Mouse (Mus musculus): ENCODE measurements around the gene Insyn1. TPM values are rescaled to one million over a fixed set of nuclear protein-coding genes. Genes with fewer than 3 reads are reported as not detected.

The Insyn1 gene
- total RNA-seq, 4 experiments from 2014 or later, result 22.5 to 33.7 (median 30.9) TPM

DNA sequence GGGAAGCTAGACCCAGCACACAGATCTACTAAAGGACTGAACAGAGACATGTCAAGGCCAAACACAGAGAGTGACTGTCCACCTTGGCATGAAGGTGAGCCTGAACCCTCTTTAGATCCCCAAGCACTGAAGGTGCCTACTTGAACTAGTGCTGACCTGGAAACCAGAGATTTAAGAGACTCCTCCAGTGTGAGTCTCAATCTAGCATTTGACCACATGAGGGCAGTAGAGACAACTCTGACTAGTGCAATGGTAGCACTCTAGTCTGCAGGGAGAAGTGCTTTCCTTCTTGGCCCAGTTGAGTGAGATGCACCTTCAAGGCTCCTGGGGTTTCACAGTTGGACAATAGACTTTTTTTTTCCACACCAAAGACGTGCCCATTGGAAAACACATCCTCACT, 46.4 kb downstream of the Insyn1 start:
- DNase-seq (ENCODE audit: low spot score), result peak; percentile 65

DNA sequence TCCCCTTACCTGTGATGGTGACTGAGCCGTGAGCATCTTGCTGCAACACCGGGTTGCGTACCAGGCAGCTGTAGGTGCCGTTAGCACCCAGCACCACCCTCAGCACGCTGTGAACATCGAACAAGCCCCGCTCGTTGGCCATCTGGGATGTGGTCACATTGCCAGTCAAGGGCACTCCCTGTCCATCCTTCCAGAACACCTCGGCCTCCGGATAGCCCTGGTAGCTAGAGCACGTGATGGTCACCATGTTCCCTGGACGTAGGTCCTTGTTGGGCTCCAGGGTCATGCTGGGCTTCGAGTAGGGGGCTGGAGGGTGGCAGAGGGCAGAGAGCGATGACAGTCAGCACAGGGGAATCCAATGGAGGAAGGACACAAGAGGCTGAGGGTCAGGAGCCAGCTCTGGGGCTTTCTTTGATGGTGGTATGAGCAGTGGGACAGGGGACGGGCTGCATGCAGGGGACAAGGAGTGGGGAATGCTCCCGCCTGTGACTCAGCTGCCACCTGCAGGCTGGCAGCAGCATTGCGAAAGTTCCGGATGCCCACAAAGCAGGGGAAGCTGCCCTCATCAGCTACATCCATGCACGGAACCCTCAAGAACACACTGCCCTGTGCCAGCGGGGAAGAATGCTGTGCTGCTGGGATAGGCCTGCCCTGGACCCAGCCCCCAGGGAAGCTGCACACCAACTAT, 47.2 kb downstream of the Insyn1 start:
- DNase-seq (ENCODE audit: low spot score), result no peak

DNA sequence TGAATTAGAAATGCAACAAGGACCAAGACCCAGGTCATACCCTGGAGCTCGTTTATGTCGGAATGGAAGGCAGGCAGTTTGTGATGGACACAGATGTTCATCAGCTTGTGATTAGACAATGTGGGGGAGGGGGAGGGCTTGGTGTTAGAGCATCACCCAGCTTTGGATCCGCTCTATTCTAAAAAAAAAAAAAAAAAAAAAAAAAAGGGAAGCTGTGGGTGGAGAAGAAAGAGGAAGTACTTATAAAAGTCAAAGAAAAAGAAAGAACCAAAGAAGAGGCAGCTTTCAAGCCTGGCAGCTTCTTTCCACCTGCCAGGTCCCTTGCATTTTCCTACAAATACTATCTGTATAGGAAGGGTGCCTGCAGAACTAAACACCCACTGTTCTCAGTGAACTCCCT, 49.4 kb downstream of the Insyn1 start:
- no peak for DNase-seq (ENCODE audit: low spot score)

DNA sequence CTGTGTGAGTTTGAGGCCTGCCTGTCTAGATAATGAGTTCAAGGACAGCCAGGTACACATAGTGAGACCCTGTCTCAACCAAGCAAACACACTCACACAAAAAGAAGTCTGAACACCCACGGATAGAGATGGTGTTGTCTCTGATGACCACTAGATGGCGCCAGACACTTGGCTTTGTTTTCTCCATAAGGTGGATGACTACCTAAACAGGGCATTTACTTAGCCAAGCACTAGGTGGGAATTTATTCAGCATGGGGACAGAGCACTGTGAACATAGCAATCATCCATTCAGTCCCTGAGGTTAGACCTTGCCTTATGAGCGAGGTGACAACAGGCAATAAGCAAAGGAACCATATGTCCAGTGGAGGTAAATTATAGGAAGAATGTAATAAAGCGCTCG, 51.5 kb downstream of the Insyn1 start:
- peak; percentile 55 for DNase-seq (ENCODE audit: low spot score)

DNA sequence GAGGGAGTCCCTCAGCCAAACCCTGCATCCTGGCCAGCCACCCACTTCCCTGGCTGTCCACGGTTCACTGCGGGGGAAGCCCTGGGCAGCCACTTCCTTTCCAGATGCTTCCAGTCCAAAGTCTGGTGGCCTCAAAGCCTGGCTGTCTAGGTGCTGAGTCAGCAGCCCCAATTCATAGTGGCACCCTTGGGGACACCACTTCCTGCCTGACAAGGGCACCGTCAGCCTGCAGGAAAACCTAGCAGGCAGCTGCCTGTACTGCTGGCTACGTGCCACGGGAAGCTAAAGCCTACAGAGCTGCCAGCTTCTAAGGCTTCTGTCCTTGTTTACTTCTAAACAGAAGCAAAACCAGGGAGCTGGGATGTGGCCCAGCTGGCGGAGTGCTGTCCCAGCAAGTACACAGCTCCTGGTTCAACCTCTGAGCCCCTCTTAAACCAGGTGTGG, 53.5 kb downstream of the Insyn1 start:
- peak; percentile 83 for DNase-seq (ENCODE audit: low spot score)

DNA sequence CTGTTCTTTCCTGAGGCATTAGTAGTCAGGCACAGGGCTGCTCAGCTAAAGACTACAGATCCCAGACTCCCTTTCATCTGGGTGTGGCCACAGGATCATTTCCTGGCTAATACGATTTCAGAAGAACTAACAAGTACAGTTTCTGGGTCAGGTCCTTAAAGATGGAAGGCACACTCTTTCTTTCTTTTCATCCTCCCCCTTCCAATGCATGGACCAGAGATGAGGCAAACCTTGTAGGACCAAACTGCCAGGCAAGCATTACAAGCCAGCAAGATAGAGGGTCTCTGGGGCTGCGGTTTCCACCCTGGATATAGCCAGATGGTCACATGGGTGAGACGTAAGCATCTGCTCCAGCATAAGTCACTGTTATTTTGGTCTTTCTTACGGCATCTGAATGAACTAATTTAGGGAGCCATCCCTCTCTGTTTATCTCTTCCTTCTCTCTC, 56.5 kb downstream of the Insyn1 start:
- DNase-seq (ENCODE audit: low spot score), result peak; percentile 62

DNA sequence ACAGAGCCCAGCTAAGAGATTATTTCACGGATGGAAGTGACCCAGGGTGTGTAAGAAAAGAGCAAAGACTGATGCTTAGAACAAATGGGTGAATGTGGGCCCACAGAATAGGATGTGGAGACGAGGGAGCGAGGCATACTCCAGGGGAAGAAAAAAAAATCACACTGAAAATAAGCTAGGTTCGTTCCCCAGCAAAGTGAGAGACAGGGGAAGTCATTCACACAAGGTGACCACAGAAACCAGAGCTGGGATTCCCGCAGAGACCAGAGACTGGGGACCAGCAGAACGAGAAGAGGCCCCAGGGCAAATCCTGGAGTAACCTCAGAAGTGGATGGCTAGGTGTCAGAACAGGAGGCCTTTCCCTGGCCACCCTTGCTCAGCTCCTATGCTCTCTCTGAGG, 57.0 kb downstream of the Insyn1 start:
- no peak for DNase-seq (ENCODE audit: low spot score)

DNA sequence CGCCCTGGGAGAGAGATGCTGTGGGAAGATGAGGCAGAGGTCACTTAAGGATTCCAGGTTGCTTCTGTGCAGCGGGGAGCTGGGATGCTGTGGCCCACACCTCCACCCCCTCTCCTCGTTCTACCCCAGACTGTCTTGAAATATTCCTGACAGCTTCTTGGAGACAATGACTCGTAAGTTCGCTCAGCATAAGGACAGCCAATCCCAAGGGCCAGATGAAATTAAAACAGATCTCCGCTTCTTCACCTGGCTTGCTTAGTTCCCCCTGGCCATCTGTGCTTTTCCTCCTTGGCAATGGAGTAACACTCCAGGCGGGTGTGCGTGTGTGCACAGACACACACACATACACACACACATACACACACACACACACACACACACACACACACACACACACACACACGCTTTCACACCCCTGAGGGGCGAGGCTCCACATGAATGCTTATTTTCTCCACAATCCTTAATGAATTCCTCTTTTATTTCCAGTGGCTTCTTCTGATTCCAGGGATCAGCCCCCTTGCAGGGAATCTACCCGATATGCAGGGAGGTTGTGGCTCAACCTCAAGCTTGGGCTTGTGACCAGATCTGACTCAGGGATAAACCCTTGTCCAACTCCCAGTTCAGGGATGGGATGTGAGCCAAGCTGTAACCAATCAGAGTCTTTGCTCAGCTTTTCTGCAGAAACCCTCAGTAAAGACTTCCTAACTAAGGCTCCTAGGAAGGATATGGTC, 58.4 kb downstream of the Insyn1 start:
- no peak for DNase-seq (ENCODE audit: low spot score)

DNA sequence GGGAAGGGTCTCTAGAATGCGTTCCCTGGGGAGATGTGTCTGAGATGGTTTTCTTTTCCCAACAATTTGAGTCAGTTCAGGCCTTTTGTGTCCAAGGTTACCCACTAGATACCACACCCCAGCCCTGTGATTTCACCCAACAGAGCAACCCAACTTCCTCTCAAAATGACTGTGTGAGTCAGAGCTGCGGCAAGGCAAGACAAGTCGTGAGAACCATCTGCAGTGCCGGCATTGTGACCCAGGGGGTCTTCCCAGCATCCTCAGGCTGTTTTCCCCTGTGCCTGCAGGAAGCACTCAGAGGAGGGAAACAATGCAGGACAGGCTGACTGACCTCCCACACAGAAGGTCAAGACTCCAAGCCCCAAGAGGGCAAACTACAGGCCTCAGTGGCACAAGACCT, 60.5 kb downstream of the Insyn1 start:
- DNase-seq (ENCODE audit: low spot score), result no peak

Other genes with a start within 250 kb of the Insyn1 start
- 1 to 10 TPM; 7.0 to 9.1 (median 8.0) TPM for gene Pml, start 238.8 kb upstream of the Insyn1 start, total RNA-seq (2022)
- 10 to 100 TPM in 3 of 4 experiments, 1 to 10 TPM in 1; 9.5 to 13.4 (median 11.7) TPM for gene Stoml1, start 235.4 kb upstream of the Insyn1 start, total RNA-seq (2022)
- gene Loxl1, start 175.4 kb upstream of the Insyn1 start, total RNA-seq (2022), result 10 to 100 TPM; 14.3 to 19.3 (median 16.6) TPM
- gene Tbc1d21, start 118.1 kb upstream of the Insyn1 start, total RNA-seq (2022), result not detected
- 10 to 100 TPM in 1 of 4 experiments, 1 to 10 TPM in 3; 7.0 to 11.4 (median 8.2) TPM for gene Cd276, start 66.8 kb downstream of the Insyn1 start, total RNA-seq (2022)
- 100 to 1,000 TPM; 124 to 138 (median 128) TPM for gene Nptn, start 93.6 kb downstream of the Insyn1 start, total RNA-seq (2022)